Mouse (Mus musculus): ENCODE measurements around the gene Alad. TPM values are rescaled to one million over a fixed set of nuclear protein-coding genes. Genes with fewer than 3 reads are reported as not detected.
A peak's percentile ranks its signal among the peaks of the same experiment; 100 is the strongest.

Alad gene
- polyA plus RNA-seq, 1 experiment from 2014 or later, result 657 TPM

GRCm38 (mm10) chr4:62517046-62517445 is 2.7 kb downstream of the Alad start:
- Histone ChIP-seq H3K4me2 (peak overlapping the region; percentile 89), H3K27ac (peak overlapping the region; percentile 100), H3K27me3 (no peaks in the 10 kb centered on the region), H3K36me3 (peaks cover 44% of the 10 kb centered on the region), H3K9me3 (replicated peaks) (no peaks in the 10 kb centered on the region), H3K9ac (peak overlapping the region; percentile 99), H3K4me1 (replicated peaks) (peaks cover 84% of the 10 kb centered on the region), H3K4me3 (replicated peaks) (peak overlapping the region; percentile 89)
- ATAC-seq (ENCODE audit: low read depth) (peak; percentile 16), DNase-seq (peak; percentile 71)
- 26% methylated on average over 8 of the region's 8 CpGs for WGBS (ENCODE audit: insufficient replicate concordance)

- Histone ChIP-seq H3K4me1 (replicated peaks) (peaks cover 87% of the 10 kb centered on the region), H3K4me3 (replicated peaks) (peak overlapping the region; percentile 89), H3K27ac (peak overlapping the region; percentile 100), H3K4me2 (peak overlapping the region; percentile 89), H3K9me3 (replicated peaks) (no peaks in the 10 kb centered on the region), H3K9ac (peak overlapping the region; percentile 99), H3K36me3 (peaks cover 44% of the 10 kb centered on the region), H3K27me3 (no peaks in the 10 kb centered on the region)
- DNase-seq (peak; percentile 100), ATAC-seq (ENCODE audit: low read depth) (peak; percentile 92)
- WGBS (ENCODE audit: insufficient replicate concordance), result 3% methylated on average over 1 of the region's 1 CpGs
Observed at GRCm38 (mm10) chr4:62516579-62516978, 3.1 kb downstream of the Alad start.

DNA sequence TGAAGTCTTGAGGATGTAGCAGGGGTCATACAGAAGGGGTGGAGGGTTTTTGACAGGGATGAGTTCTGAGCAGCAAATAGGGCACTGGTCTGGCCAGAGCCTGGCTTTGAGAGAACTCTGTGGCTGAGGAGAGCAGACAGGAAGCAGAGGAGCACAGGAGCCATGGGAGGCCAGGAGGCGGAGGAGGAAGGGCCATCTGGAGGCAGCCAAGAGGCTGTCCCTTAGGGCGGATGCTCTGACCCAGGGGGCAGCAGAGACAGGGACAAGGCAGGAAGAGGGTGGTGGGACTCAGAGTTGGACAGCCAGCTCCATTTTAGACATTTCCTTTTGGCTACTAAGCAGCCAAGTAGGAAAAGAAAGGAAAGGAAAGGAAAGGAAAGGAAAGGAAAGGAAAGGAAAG is 3.6 kb downstream of the Alad start:
- Histone ChIP-seq H3K4me2 (peak overlapping the region; percentile 89), H3K4me1 (replicated peaks) (peaks cover 89% of the 10 kb centered on the region), H3K27me3 (no peaks in the 10 kb centered on the region), H3K9me3 (replicated peaks) (no peaks in the 10 kb centered on the region), H3K9ac (peak overlapping the region; percentile 99), H3K27ac (peak overlapping the region; percentile 100), H3K4me3 (replicated peaks) (peak overlapping the region; percentile 89), H3K36me3 (peaks cover 48% of the 10 kb centered on the region)
- no peak for DNase-seq
- WGBS (ENCODE audit: insufficient replicate concordance), result 6% methylated on average over 2 of the region's 2 CpGs
- ATAC-seq (ENCODE audit: low read depth), result peak; percentile 25

GRCm38 (mm10) chr4:62515490-62515889 is 4.2 kb downstream of the Alad start:
- 14% methylated on average over 3 of the region's 3 CpGs for WGBS (ENCODE audit: insufficient replicate concordance)
- H3K9me3 ChIP-seq (replicated peaks), result no peaks in the 10 kb centered on the region
- H3K36me3 ChIP-seq, result peaks cover 53% of the 10 kb centered on the region
- H3K4me1 ChIP-seq (replicated peaks), result peaks cover 89% of the 10 kb centered on the region
- H3K9ac ChIP-seq, result peak overlapping the region; percentile 99
- H3K4me3 ChIP-seq (replicated peaks), result peak overlapping the region; percentile 89
- H3K27me3 ChIP-seq, result no peaks in the 10 kb centered on the region
- H3K27ac ChIP-seq, result peak overlapping the region; percentile 100
- DNase-seq (peak; percentile 69), ATAC-seq (ENCODE audit: low read depth) (peak; percentile 19)
- peak overlapping the region; percentile 89 for H3K4me2 ChIP-seq

DNA sequence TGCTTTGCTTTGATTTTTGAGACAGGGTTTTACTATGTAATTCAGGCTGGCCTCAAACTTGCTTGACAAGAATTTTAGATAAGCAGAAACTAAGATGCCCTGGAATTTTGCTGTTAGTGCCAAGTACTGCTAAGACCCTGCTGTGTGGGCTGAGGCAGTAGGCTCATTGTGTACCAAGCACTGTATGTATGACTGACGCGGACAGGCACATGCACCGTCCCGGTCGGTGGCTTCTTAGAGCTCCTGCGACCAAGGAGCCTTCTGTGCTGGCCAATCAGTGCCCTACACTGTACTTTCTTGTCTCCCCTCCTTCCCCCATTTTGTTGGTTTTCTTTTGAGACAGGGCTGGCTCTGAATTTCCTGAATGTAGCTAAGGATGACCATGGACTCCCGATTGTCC is 4.7 kb downstream of the Alad start:
- no peaks in the 10 kb centered on the region for H3K9me3 ChIP-seq (replicated peaks)
- peak overlapping the region; percentile 89 for H3K4me2 ChIP-seq
- peak overlapping the region; percentile 100 for H3K27ac ChIP-seq
- peaks cover 90% of the 10 kb centered on the region for H3K4me1 ChIP-seq (replicated peaks)
- no peak for ATAC-seq (ENCODE audit: low read depth)
- H3K36me3 ChIP-seq, result peaks cover 58% of the 10 kb centered on the region
- WGBS (ENCODE audit: insufficient replicate concordance), result 60% methylated on average over 7 of the region's 7 CpGs
- peak overlapping the region; percentile 99 for H3K9ac ChIP-seq
- DNase-seq, result no peak
- H3K27me3 ChIP-seq, result no peaks in the 10 kb centered on the region
- peak overlapping the region; percentile 89 for H3K4me3 ChIP-seq (replicated peaks)

GRCm38 (mm10) chr4:62513998-62514506 is 5.7 kb downstream of the Alad start:
- H3K9me3 ChIP-seq (replicated peaks), result no peaks in the 10 kb centered on the region
- H3K27me3 ChIP-seq, result no peaks in the 10 kb centered on the region
- peaks cover 99% of the 10 kb centered on the region for H3K4me1 ChIP-seq (replicated peaks)
- WGBS (ENCODE audit: insufficient replicate concordance), result 56% methylated on average over 11 of the region's 11 CpGs
- DNase-seq (peak; percentile 60), ATAC-seq (ENCODE audit: low read depth) (no peak)
- H3K4me3 ChIP-seq (replicated peaks), result peak overlapping the region; percentile 89
- peak overlapping the region; percentile 99 for H3K9ac ChIP-seq
- H3K27ac ChIP-seq, result peak overlapping the region; percentile 73
- peak overlapping the region; percentile 89 for H3K4me2 ChIP-seq
- H3K36me3 ChIP-seq, result peaks cover 68% of the 10 kb centered on the region

DNA sequence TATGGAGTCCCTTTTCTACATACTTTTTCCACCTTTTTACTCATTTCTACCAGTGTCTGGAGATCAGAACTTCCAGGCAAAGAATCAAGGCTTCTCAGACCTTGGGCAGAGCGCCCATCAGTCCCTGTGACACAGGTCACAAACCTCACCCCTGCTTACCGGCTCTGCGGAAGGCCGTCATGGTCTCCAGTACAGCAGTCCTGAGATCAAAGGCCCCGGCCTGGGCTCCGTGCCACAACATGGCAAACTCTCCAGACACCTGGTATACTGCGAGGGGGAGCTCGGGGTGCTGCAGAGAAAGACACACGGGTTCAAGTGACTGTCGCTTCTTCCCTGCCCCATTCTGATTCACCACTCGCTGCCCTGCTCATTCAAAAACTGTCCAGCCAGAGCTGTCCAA is 9.8 kb downstream of the Alad start:
- Histone ChIP-seq H3K9me3 (replicated peaks) (no peaks in the 10 kb centered on the region), H3K4me3 (replicated peaks) (no peak overlapping the region), H3K27me3 (no peaks in the 10 kb centered on the region), H3K36me3 (peaks cover 84% of the 10 kb centered on the region), H3K27ac (peak overlapping the region; percentile 73), H3K4me2 (no peak overlapping the region), H3K4me1 (replicated peaks) (peaks cover 93% of the 10 kb centered on the region), H3K9ac (no peak overlapping the region)
- DNase-seq (no peak), ATAC-seq (ENCODE audit: low read depth) (no peak)
- WGBS (ENCODE audit: insufficient replicate concordance), result 91% methylated on average over 11 of the region's 11 CpGs

- Histone ChIP-seq H3K27me3 (no peaks in the 10 kb centered on the region), H3K9ac (0 out of 2 replicates have a peak overlapping the region, but pooled peaks have one; percentile 20), H3K36me3 (peaks cover 74% of the 10 kb centered on the region), H3K27ac (peak overlapping the region; percentile 36; the same call in 1 of the 2 replicates), H3K9me3 (replicated peaks) (no peaks in the 10 kb centered on the region), H3K4me1 (replicated peaks) (peaks cover 88% of the 10 kb centered on the region), H3K4me3 (replicated peaks) (no peak overlapping the region), H3K4me2 (no peak overlapping the region)
- DNase-seq (no peak), ATAC-seq (ENCODE audit: low read depth) (no peak)
- WGBS (ENCODE audit: insufficient replicate concordance), result 92% methylated on average over 5 of the region's 5 CpGs
Observed at GRCm38 (mm10) chr4:62508839-62509238, 10.9 kb downstream of the Alad start.

- ATAC-seq (ENCODE audit: low read depth), result peak; percentile 30; the same call in 1 of the 2 replicates
- H3K9ac ChIP-seq, result no peak overlapping the region
- H3K4me2 ChIP-seq, result no peak overlapping the region
- no peaks in the 10 kb centered on the region for H3K9me3 ChIP-seq (replicated peaks)
- H3K27ac ChIP-seq, result peak overlapping the region; percentile 65
- peaks cover 85% of the 10 kb centered on the region for H3K4me1 ChIP-seq (replicated peaks)
- H3K4me3 ChIP-seq (replicated peaks), result no peak overlapping the region
- 63% methylated on average over 2 of the region's 2 CpGs for WGBS (ENCODE audit: insufficient replicate concordance)
- H3K36me3 ChIP-seq, result peaks cover 54% of the 10 kb centered on the region
- no peaks in the 10 kb centered on the region for H3K27me3 ChIP-seq
- peak; percentile 68 for DNase-seq
Observed at GRCm38 (mm10) chr4:62506798-62507197, 12.9 kb downstream of the Alad start.

GRCm38 (mm10) chr4:62505991-62506390 is 13.7 kb downstream of the Alad start:
- WGBS (ENCODE audit: insufficient replicate concordance), result 67% methylated on average over 3 of the region's 3 CpGs
- Histone ChIP-seq H3K27me3 (no peaks in the 10 kb centered on the region), H3K9ac (no peak overlapping the region), H3K36me3 (peaks cover 46% of the 10 kb centered on the region), H3K4me1 (replicated peaks) (peaks cover 84% of the 10 kb centered on the region), H3K27ac (peak overlapping the region; percentile 65), H3K4me2 (no peak overlapping the region), H3K4me3 (replicated peaks) (no peak overlapping the region), H3K9me3 (replicated peaks) (no peaks in the 10 kb centered on the region)
- no peak for ATAC-seq (ENCODE audit: low read depth)
- DNase-seq, result no peak

DNA sequence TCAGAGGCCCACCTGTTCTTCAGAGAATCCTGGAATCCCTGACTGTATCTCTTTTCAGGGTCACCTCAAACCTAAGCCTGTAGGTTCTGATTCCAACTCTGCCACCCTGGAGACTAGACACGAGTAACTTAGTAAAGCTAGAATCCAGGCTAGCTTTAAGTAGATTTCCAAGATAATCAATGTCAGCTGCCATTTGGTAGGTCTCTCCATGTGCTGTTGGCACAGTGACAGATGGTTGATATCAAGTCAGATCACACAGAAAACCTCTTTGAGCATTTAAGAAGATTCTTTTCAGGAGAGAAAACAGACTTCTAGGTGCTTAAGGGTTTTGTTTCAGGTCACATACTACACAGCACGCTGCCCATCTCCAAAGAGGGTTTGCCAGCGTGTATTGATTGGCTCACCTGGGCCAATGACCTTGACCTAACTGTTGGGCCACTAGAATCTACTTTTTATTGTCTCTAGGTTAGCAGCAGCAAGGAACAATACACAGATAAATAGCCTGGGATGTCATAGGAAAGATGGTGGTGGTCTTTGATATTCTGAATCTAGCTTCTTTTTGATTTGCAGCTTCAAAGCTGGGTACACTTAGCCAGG is 16.2 kb downstream of the Alad start, which contains the start of gene Hdhd3:
Gene Hdhd3, minus strand, starts transcription at position 94 of the 597 bp plus-strand sequence.
- peaks cover 27% of the 10 kb centered on the region for H3K36me3 ChIP-seq
- 68% methylated on average over 3 of the region's 3 CpGs for WGBS (ENCODE audit: insufficient replicate concordance)
- H3K9me3 ChIP-seq (replicated peaks), result no peaks in the 10 kb centered on the region
- peak within 1 kb of the TSS; percentile 57 for H3K27ac ChIP-seq
- DNase-seq (no peak), ATAC-seq (ENCODE audit: low read depth) (no peak)
- H3K4me1 ChIP-seq (replicated peaks), result peaks cover 61% of the 10 kb centered on the region
- peak within 1 kb of the TSS; percentile 85 for H3K4me2 ChIP-seq
- peak within 1 kb of the TSS; percentile 71 for H3K4me3 ChIP-seq (replicated peaks)
- no peaks in the 10 kb centered on the region for H3K27me3 ChIP-seq
- H3K9ac ChIP-seq, result peak within 1 kb of the TSS; percentile 77
